Mouse (Mus musculus): ENCODE measurements around the gene Tlr9.

Gene Tlr9

GRCm38 (mm10) chr9:106232956-106233355 lies 10.6 kb downstream of the Tlr9 start:
- no peak for DNase-seq

- no peak for DNase-seq
These were observed 11.6 kb downstream of the Tlr9 start for GRCm38 (mm10) chr9:106233953-106234352.

GRCm38 (mm10) chr9:106235194-106235830 lies 12.9 kb downstream of the Tlr9 start:
- DNase-seq = peak; percentile 47 to 91

GRCm38 (mm10) chr9:106236156-106236817 lies 13.9 kb downstream of the Tlr9 start:
- DNase-seq = peak; percentile 70 to 89

- DNase-seq = peak; percentile 34 to 81
These were observed 14.4 kb downstream of the Tlr9 start for GRCm38 (mm10) chr9:106236818-106237211.

- DNase-seq = no peak
These were observed 15.0 kb downstream of the Tlr9 start for GRCm38 (mm10) chr9:106237401-106237800.

GRCm38 (mm10) chr9:106237878-106238277 lies 15.5 kb downstream of the Tlr9 start:
- DNase-seq = no peak

GRCm38 (mm10) chr9:106241541-106242164 lies 19.3 kb downstream of the Tlr9 start:
- peak; percentile 77 to 85 for DNase-seq

- peak; percentile 40 to 76 for DNase-seq
These were observed 20.6 kb downstream of the Tlr9 start for GRCm38 (mm10) chr9:106242813-106243488.

- DNase-seq = peak; percentile 22 to 61
These were observed 27.2 kb downstream of the Tlr9 start for GRCm38 (mm10) chr9:106249550-106249949.

GRCm38 (mm10) chr9:106250245-106250644 lies 27.8 kb downstream of the Tlr9 start:
- no peak for DNase-seq

GRCm38 (mm10) chr9:106251066-106251465 lies 28.7 kb downstream of the Tlr9 start:
- DNase-seq = peak in 1 of 2 experiments; percentile 29

GRCm38 (mm10) chr9:106254001-106254400 lies 31.6 kb downstream of the Tlr9 start:
- no peak for DNase-seq

GRCm38 (mm10) chr9:106258412-106258811 lies 36.0 kb downstream of the Tlr9 start:
- no peak for DNase-seq

GRCm38 (mm10) chr9:106258990-106259389 lies 36.6 kb downstream of the Tlr9 start:
- DNase-seq = no peak

GRCm38 (mm10) chr9:106261058-106261457 lies 38.7 kb downstream of the Tlr9 start:
- peak in 1 of 2 experiments; percentile 28 for DNase-seq

- no peak for DNase-seq
These were observed 39.1 kb downstream of the Tlr9 start for GRCm38 (mm10) chr9:106261491-106261890.

- DNase-seq = no peak
These were observed 39.7 kb downstream of the Tlr9 start for GRCm38 (mm10) chr9:106262075-106262474.

- no peak for DNase-seq
These were observed 41.1 kb downstream of the Tlr9 start for GRCm38 (mm10) chr9:106263381-106263924.

- DNase-seq = no peak
These were observed 43.1 kb downstream of the Tlr9 start for GRCm38 (mm10) chr9:106265358-106266075.

- peak; percentile 42 to 85 for DNase-seq
These were observed 44.7 kb downstream of the Tlr9 start for GRCm38 (mm10) chr9:106266936-106267657.

GRCm38 (mm10) chr9:106268421-106268820 lies 46.0 kb downstream of the Tlr9 start:
- DNase-seq = peak in 1 of 2 experiments; percentile 31

Data from kidney, postnatal 25 days (tissue).